In the genomic region with DNA sequence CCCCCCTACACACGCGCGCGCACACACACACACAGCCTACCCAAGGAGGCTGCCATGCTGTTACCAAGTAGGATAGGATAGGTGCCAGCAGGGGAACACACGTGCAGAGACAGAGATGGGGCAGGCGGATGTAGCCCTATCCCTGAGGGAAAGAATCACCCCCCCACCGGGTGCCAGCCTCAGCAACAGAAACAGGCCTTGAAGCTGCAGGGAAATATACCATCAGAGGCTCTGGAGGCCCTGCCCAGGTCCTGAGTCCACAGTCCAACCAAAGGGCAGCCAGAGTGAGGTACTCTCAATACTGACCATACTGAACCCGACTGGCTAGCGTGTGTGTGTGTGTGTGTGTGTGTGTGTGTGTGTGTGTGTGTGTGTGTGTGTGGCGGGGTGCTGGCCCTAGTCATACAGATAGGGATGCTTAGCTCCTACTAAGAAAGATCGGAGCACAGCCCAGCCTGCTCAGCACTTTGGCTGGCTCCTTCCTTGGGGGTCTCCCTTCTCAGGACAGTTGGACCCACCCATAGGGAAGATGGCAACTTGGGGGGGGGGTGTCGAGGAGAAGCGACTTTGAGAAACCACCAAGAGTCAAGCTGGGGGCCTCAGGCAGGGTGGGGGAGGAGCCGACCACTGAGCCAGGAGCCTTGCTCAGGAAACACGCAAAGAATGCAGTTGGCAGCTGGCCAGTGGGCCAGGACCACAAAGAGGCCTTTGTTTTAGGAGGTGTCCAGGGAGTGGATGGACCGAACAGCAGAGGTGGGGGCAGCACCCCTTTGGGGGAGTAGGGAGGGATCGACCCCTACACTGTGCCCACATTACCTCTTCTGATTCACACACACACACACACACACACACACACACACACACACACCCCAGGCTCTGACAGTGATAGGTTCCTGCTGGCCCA, we compare ENCODE assay signal across 8 mouse cellular contexts. TPM values are rescaled to one million over a fixed set of nuclear protein-coding genes. Genes with fewer than 3 reads are reported as not detected.
DNase-seq lines count a peak whose midpoint lies in the region; ATAC-seq lines count a peak whose summit lies in the region.

No protein-coding gene starts in this region.

- H3K36me3 ChIP-seq in embryonic facial prominence, embryonic 12.5 days: no peaks in the 10 kb centered on the region
- no peaks in the 10 kb centered on the region for H3K36me3 ChIP-seq in heart, embryonic 11.5 days (ENCODE audit: control insufficient read depth, insufficient read depth, low read length)
- no peaks in the 10 kb centered on the region for H3K36me3 ChIP-seq in lung, embryonic 15.5 days

- peak overlapping the region; percentile 99 for H3K27ac ChIP-seq in embryonic facial prominence, embryonic 12.5 days
- H3K27ac ChIP-seq in heart, embryonic 11.5 days (ENCODE audit: low read depth, low read length): peak overlapping the region; percentile 84
- peak overlapping the region; percentile 94 for H3K27ac ChIP-seq in lung, embryonic 15.5 days

- peaks cover 54% of the 10 kb centered on the region for H3K27me3 ChIP-seq in embryonic facial prominence, embryonic 12.5 days
- peaks cover 38% of the 10 kb centered on the region for H3K27me3 ChIP-seq in heart, embryonic 11.5 days (ENCODE audit: control insufficient read depth, insufficient read depth, low read length)
- no peaks in the 10 kb centered on the region for H3K27me3 ChIP-seq in lung, embryonic 15.5 days

- peaks cover 89% of the 10 kb centered on the region for H3K4me1 ChIP-seq in embryonic facial prominence, embryonic 12.5 days
- peaks cover 60% of the 10 kb centered on the region for H3K4me1 ChIP-seq in heart, embryonic 11.5 days (ENCODE audit: control insufficient read depth, insufficient read depth, low read length)
- peaks cover 77% of the 10 kb centered on the region for H3K4me1 ChIP-seq in lung, embryonic 15.5 days

- H3K9ac ChIP-seq in embryonic facial prominence, embryonic 12.5 days: peak overlapping the region; percentile 42; the same call in 1 of the 2 replicates
- peak overlapping the region; percentile 58 for H3K9ac ChIP-seq in heart, embryonic 11.5 days (ENCODE audit: low read depth, low read length)
- peak overlapping the region; percentile 24 for H3K9ac ChIP-seq in lung, embryonic 15.5 days

- peak; percentile 63 to 74 for DNase-seq in cerebellum, postnatal 14 days
- peak; percentile 62 to 63 for DNase-seq in kidney, adult 8-10 months
- peak; percentile 95 for DNase-seq in retina, postnatal 1 day
- DNase-seq in layer of hippocampus, postnatal 25 days (ENCODE audit: extremely low spot score in 1 of 2, low spot score in 1 of 2): no peak

- H3K9me3 ChIP-seq in embryonic facial prominence, embryonic 12.5 days: no peaks in the 10 kb centered on the region
- no peaks in the 10 kb centered on the region for H3K9me3 ChIP-seq in heart, embryonic 11.5 days (replicated peaks; ENCODE audit: control insufficient read depth, low read length)
- H3K9me3 ChIP-seq in lung, embryonic 15.5 days: no peaks in the 10 kb centered on the region

- no peak for ATAC-seq in cerebellum, adult (ENCODE audit: insufficient number of reproducible peaks, low FRiP score, low TSS enrichment)
- ATAC-seq in embryonic facial prominence, embryonic 12.5 days (ENCODE audit: insufficient number of reproducible peaks, insufficient read depth, low FRiP score, low TSS enrichment): peak; percentile 17; the same call in 1 of the 2 replicates
- peak; percentile 62 for ATAC-seq in heart, embryonic 11.5 days (replicated peaks; ENCODE audit: insufficient number of reproducible peaks, low FRiP score, low TSS enrichment)
- ATAC-seq in lung, embryonic 15.5 days (ENCODE audit: borderline replicate concordance, extremely low read depth, low FRiP score, low TSS enrichment): peak; percentile 61

- H3K4me3 ChIP-seq in embryonic facial prominence, embryonic 12.5 days: no peak overlapping the region
- peak overlapping the region; percentile 28; the same call in 1 of the 2 replicates for H3K4me3 ChIP-seq in heart, embryonic 11.5 days (ENCODE audit: low read depth, low read length)
- no peak overlapping the region for H3K4me3 ChIP-seq in lung, embryonic 15.5 days

- peak overlapping the region; percentile 45 for H3K4me2 ChIP-seq in embryonic facial prominence, embryonic 12.5 days (replicated peaks)
- H3K4me2 ChIP-seq in heart, embryonic 11.5 days: peak overlapping the region; percentile 61
- H3K4me2 ChIP-seq in lung, embryonic 15.5 days: peak overlapping the region; percentile 35

- WGBS in embryonic facial prominence, embryonic 12.5 days: 4% methylated on average over 16 of the region's 17 CpGs
- WGBS in heart, embryonic 11.5 days (ENCODE audit: insufficient replicate concordance): 14% methylated on average over 16 of the region's 17 CpGs
- WGBS in lung, embryonic 15.5 days: 17% methylated on average over 17 of the region's 17 CpGs

RNA-seq across cellular contexts. Expression of a gene that starts 21.0 kb away (rescaled TPM):
- 7.1 and 7.4 TPM in 2 replicates for polyA plus RNA-seq in embryonic facial prominence, embryonic 12.5 days (2016; fragmentation: Nextera tagmentation; extraction: Ambion mirVana)
- 3.4 and 5.4 TPM in 2 replicates for polyA plus RNA-seq in heart, embryonic 11.5 days (2014; fragmentation: Nextera tagmentation; extraction: Ambion mirVana)
- 3.4 and 4.4 TPM in 2 replicates for polyA plus RNA-seq in lung, embryonic 15.5 days (2015; fragmentation: Nextera tagmentation; extraction: Ambion mirVana)
- total RNA-seq in layer of hippocampus, postnatal 25 days (2021): not detected

RNA-seq across cellular contexts. Expression of a gene that starts 42.5 kb away (rescaled TPM):
- 4.9 and 5.0 TPM in 2 replicates for polyA plus RNA-seq in embryonic facial prominence, embryonic 12.5 days (2016; fragmentation: Nextera tagmentation; extraction: Ambion mirVana)
- polyA plus RNA-seq in heart, embryonic 11.5 days (2014; fragmentation: Nextera tagmentation; extraction: Ambion mirVana): 19.5 and 22.9 TPM in 2 replicates
- polyA plus RNA-seq in lung, embryonic 15.5 days (2015; fragmentation: Nextera tagmentation; extraction: Ambion mirVana): 11.9 and 12.1 TPM in 2 replicates
- 1 to 10 TPM; 2.1 to 2.8 TPM for total RNA-seq in layer of hippocampus, postnatal 25 days (2021)

RNA-seq across cellular contexts. Expression of a gene that starts 56.1 kb away (rescaled TPM):
- 19.4 and 20.8 TPM in 2 replicates for polyA plus RNA-seq in embryonic facial prominence, embryonic 12.5 days (2016; fragmentation: Nextera tagmentation; extraction: Ambion mirVana)
- polyA plus RNA-seq in heart, embryonic 11.5 days (2014; fragmentation: Nextera tagmentation; extraction: Ambion mirVana): 19.1 and 19.6 TPM in 2 replicates
- polyA plus RNA-seq in lung, embryonic 15.5 days (2015; fragmentation: Nextera tagmentation; extraction: Ambion mirVana): 20.2 and 21.6 TPM in 2 replicates
- 10 to 100 TPM; 88.9 to 91.0 TPM for total RNA-seq in layer of hippocampus, postnatal 25 days (2021)

RNA-seq across cellular contexts. Expression of a gene that starts 56.4 kb away (rescaled TPM):
- polyA plus RNA-seq in embryonic facial prominence, embryonic 12.5 days (2016; fragmentation: Nextera tagmentation; extraction: Ambion mirVana): 18.4 and 21.2 TPM in 2 replicates
- polyA plus RNA-seq in heart, embryonic 11.5 days (2014; fragmentation: Nextera tagmentation; extraction: Ambion mirVana): 6.1 and 7.6 TPM in 2 replicates
- polyA plus RNA-seq in lung, embryonic 15.5 days (2015; fragmentation: Nextera tagmentation; extraction: Ambion mirVana): 39.2 and 42.7 TPM in 2 replicates
- 100 to 1,000 TPM; 406 to 477 TPM for total RNA-seq in layer of hippocampus, postnatal 25 days (2021)

RNA-seq across cellular contexts. Expression of a gene that starts 57.7 kb away (rescaled TPM):
- polyA plus RNA-seq in embryonic facial prominence, embryonic 12.5 days (2016; fragmentation: Nextera tagmentation; extraction: Ambion mirVana): 71.2 and 73.6 TPM in 2 replicates
- polyA plus RNA-seq in heart, embryonic 11.5 days (2014; fragmentation: Nextera tagmentation; extraction: Ambion mirVana): 49.7 and 51.6 TPM in 2 replicates
- polyA plus RNA-seq in lung, embryonic 15.5 days (2015; fragmentation: Nextera tagmentation; extraction: Ambion mirVana): 57.5 and 58.4 TPM in 2 replicates
- total RNA-seq in layer of hippocampus, postnatal 25 days (2021): 100 to 1,000 TPM in 1 of 2 experiments, 10 to 100 TPM in 1; 83.4 to 101 TPM

Comparison
In these comparisons a context has a peak if more than half of its experiments do, and no peak if none do; other contexts are left out.
1. DNase-seq: peak in cerebellum, postnatal 14 days (2 of 2), kidney, adult 8-10 months (2 of 2) and retina, postnatal 1 day (single experiment); none in layer of hippocampus, postnatal 25 days (0 of 2).
2. Peak in every context shown above with its lines, with median percentiles within 50 percentile points of each other: H3K27ac ChIP-seq, H3K4me2 ChIP-seq and H3K9ac ChIP-seq.